Mouse (Mus musculus) testis, adult 2 months (tissue): ENCODE measurements around the gene Bap1.

Experiments
- CTCF ChIP-seq: fragments of 200-500 bp; IDR thresholded peaks from 2 replicates; pipeline ENCODE4 v1.5.1; 2012; ENCODE audit warnings: low read depth, mild to moderate bottlenecking, inconsistent platforms, low read length, moderate library complexity; ENCODE audit not compliant: control insufficient read depth, insufficient read depth, insufficient replicate concordance
- POLR2A ChIP-seq: fragments of 200-500 bp; IDR thresholded peaks from 2 replicates; pipeline ENCODE4 v1.6.1; 2012; ENCODE audit warnings: low read depth, mild to moderate bottlenecking, inconsistent platforms, low read length, moderate library complexity; ENCODE audit not compliant: control insufficient read depth

DNA sequence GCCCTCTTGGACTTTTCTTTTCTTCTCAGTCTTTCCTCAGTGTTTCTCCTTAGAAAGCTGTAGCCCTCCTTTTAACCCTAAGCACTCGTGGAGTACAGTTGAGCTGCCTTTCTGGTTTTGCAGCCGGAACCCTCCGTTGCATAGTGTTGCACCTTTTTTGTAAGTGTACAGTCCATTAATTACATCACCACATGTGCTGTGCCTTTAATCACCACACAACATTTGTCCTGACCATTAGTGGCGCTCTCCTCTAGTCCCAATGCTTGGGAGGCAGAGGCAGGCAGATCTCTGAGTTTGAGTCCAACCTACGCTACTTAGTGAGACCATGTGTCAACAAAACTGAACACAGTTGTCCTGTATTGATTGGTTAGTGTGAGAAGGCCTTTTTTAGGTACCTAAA lies 841 bp downstream of the Bap1 start:
- no peak for TF ChIP-seq CTCF
- TF ChIP-seq POLR2A = no peak
